Mouse (Mus musculus) midbrain, postnatal 0 days (tissue): ENCODE results near the gene Zfp940. TPM values are rescaled to one million over a fixed set of nuclear protein-coding genes. Genes with fewer than 3 reads are reported as not detected.

Experiments
- ATAC-seq: fragments of 200-750 bp; cut with Nextera tagmentation; 2 replicates; pipeline ENCODE4 v1.8.0; 2017; ENCODE audit warnings: moderate number of reproducible peaks, mild to moderate bottlenecking, moderate TSS enrichment, moderate library complexity; ENCODE audit not compliant: low FRiP score
- DNase-seq: peaks from one replicate; pipeline ENCODE4 v3.0.0-alpha.2; 2015; ENCODE audit warnings: low spot score
- H3K27ac ChIP-seq: fragments of 300-500 bp; sonication (generic); 2 replicates; pipeline ENCODE4 v1.5.1; 2014; ENCODE audit warnings: low read depth, mild to moderate bottlenecking, low read length, mixed read lengths
- H3K27me3 ChIP-seq: fragments of 300-500 bp; sonication (generic); 2 replicates; pipeline ENCODE4 v1.6.1; 2014; ENCODE audit warnings: low read length, control low read depth, mixed read lengths; ENCODE audit not compliant: insufficient read depth
- H3K36me3 ChIP-seq: fragments of 300-500 bp; sonication (generic); 2 replicates; pipeline ENCODE4 v1.6.1; 2014; ENCODE audit warnings: low read length, control low read depth, mixed read lengths; ENCODE audit not compliant: insufficient read depth
- H3K4me1 ChIP-seq: fragments of 300-500 bp; sonication (generic); 2 replicates; pipeline ENCODE4 v1.6.1; 2014; ENCODE audit warnings: mild to moderate bottlenecking, control low read depth, antibody characterized with exemption, low read length, mixed read lengths; ENCODE audit not compliant: insufficient read depth
- H3K4me2 ChIP-seq: fragments of 300-500 bp; sonication (generic); 2 replicates; pipeline ENCODE4 v1.6.1; 2014; ENCODE audit warnings: low read depth, mild to moderate bottlenecking, low read length, mixed read lengths; ENCODE audit not compliant: poor library complexity, severe bottlenecking
- H3K4me3 ChIP-seq: fragments of 300-500 bp; sonication (generic); 2 replicates; pipeline ENCODE4 v1.5.1; 2014; ENCODE audit warnings: low read depth, mild to moderate bottlenecking, low read length, moderate library complexity
- H3K9ac ChIP-seq: fragments of 300-500 bp; sonication (generic); replicated peaks from 2 replicates; pipeline ENCODE4 v1.6.1; 2014; ENCODE audit warnings: mild to moderate bottlenecking, low read length, moderate library complexity, mixed read lengths; ENCODE audit not compliant: poor library complexity, severe bottlenecking
- H3K9me3 ChIP-seq: fragments of 300-500 bp; sonication (generic); 2 replicates; pipeline ENCODE4 v1.6.1; 2016; ENCODE audit warnings: low read length, control low read depth
- CTCF ChIP-seq: IDR thresholded peaks from 2 replicates; pipeline ENCODE4 v1.5.1; 2016; ENCODE audit warnings: antibody characterized with exemption, mild to moderate bottlenecking
- WGBS: fragments of 180-500 bp; shearing (Covaris S2); extraction: QIAGEN DNeasy Blood & Tissue Kit; methylation state at CpG from one replicate; pipeline ENCODE4 v1.1.7; 2014; 5-methylcytosine and 5-hydroxymethylcytosine counted together
- polyA plus RNA-seq: library from polyadenylated mRNA; unstranded; fragments of >200 nt; fragmentation: Nextera tagmentation; extraction: Ambion mirVana; gene quantifications from 2 replicates; pipeline ENCODE4 v1.2.1, GENCODE M21; 2015
- total RNA-seq: library from RNA; depleted of rRNA; stranded (reverse); fragments of >200 nt; gene quantifications from 2 replicates; pipeline ENCODE4 v1.2.3, GENCODE M21; 2014

The Zfp940 gene
- total and polyA plus RNA-seq, 2 experiments from 2014 or later: 11.7 to 13.1 TPM

DNA sequence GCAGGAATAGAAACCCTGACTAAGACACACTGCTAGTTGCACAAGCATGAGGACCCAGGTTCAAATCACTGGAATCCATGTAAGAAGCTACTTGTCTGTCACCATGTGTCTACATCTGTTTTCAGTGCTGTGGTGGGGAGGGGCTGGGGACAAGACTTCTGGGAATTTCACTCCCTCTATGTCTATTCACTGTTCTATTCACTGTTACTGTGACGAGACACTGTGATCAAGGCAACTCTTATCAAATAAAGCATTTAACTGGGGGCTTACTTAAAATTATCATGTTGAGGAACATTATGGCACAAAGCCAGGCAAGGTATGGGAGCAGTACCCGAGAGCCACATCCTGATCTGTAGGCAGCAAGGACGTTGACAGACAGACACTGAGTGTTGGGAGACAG, 14.2 kb downstream of the Zfp940 start:
- Histone ChIP-seq H3K4me2 (no peak overlapping the region), H3K27ac (no peak overlapping the region), H3K4me1 (no peaks in the 10 kb centered on the region), H3K9ac (no peak overlapping the region), H3K4me3 (no peak overlapping the region), H3K36me3 (peaks cover 18% of the 10 kb centered on the region), H3K9me3 (no peaks in the 10 kb centered on the region), H3K27me3 (no peaks in the 10 kb centered on the region)
- no peak for TF ChIP-seq CTCF
- DNase-seq (no peak), ATAC-seq (no peak)
- 89% methylated on average over 3 of the region's 3 CpGs for WGBS

- H3K27me3 ChIP-seq: no peaks in the 10 kb centered on the region
- no peak for ATAC-seq
- no peak overlapping the region for H3K4me3 ChIP-seq
Measured at GRCm38 (mm10) chr7:29836816-29837215, 16.7 kb downstream of the Zfp940 start.

GRCm38 (mm10) chr7:29829804-29830203, 23.7 kb downstream of the Zfp940 start:
- Histone ChIP-seq H3K27ac (no peak overlapping the region), H3K4me3 (no peak overlapping the region), H3K4me2 (no peak overlapping the region), H3K27me3 (no peaks in the 10 kb centered on the region), H3K9ac (no peak overlapping the region), H3K4me1 (no peaks in the 10 kb centered on the region), H3K36me3 (peaks cover 60% of the 10 kb centered on the region), H3K9me3 (no peaks in the 10 kb centered on the region; the same call in 1 of the 2 replicates)
- WGBS: 74% methylated on average over 12 of the region's 12 CpGs
- DNase-seq (no peak), ATAC-seq (no peak)
- TF ChIP-seq CTCF: no peak

More at GRCm38 (mm10) chr7:29836816-29837215, 16.7 kb downstream of the Zfp940 start:
- Histone ChIP-seq H3K27ac (no peak overlapping the region), H3K4me2 (no peak overlapping the region), H3K9ac (no peak overlapping the region), H3K4me1 (no peaks in the 10 kb centered on the region), H3K9me3 (no peaks in the 10 kb centered on the region), H3K36me3 (peaks cover 17% of the 10 kb centered on the region)
- WGBS: 95% methylated on average over 1 of the region's 1 CpGs
- no peak for TF ChIP-seq CTCF
- DNase-seq: no peak

DNA sequence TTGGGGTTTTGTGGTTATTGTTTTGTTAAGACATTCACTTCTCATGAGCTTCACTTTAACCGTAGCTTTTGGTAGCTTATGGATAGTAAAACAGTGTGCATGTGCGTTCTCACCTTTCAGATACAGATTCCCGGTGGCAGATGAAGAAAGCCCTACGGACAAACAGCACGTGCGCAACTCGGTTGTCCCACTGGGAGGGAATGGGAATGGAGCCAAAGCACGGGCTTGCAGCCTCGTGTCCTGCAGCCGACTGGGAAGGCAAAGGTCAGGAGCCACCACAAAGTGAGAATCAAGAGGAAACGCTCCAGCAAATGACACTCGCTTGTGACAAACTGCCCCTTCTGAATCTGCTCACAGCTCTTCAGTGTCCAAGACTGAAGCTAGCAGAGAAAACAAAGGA, 25.5 kb downstream of the Zfp940 start:
- DNase-seq: no peak
- TF ChIP-seq CTCF: no peak
- H3K36me3 ChIP-seq: peaks cover 58% of the 10 kb centered on the region

GRCm38 (mm10) chr7:29818619-29819254, 34.7 kb downstream of the Zfp940 start:
- ATAC-seq (peak; percentile 71), DNase-seq (peak; percentile 95)
- Histone ChIP-seq H3K4me2 (peak overlapping the region; percentile 64), H3K27ac (peak overlapping the region; percentile 80), H3K4me1 (peaks cover 23% of the 10 kb centered on the region), H3K4me3 (peak overlapping the region; percentile 53), H3K9me3 (no peaks in the 10 kb centered on the region), H3K9ac (peak overlapping the region; percentile 57), H3K36me3 (peaks cover 2% of the 10 kb centered on the region; the same call in 1 of the 2 replicates), H3K27me3 (no peaks in the 10 kb centered on the region)
- 1% methylated on average over 12 of the region's 12 CpGs for WGBS
- no peak for TF ChIP-seq CTCF

More for the DNA sequence above, 25.5 kb downstream of the Zfp940 start:
- no peak for ATAC-seq
- Histone ChIP-seq H3K4me3 (no peak overlapping the region), H3K27me3 (no peaks in the 10 kb centered on the region), H3K4me1 (no peaks in the 10 kb centered on the region), H3K9me3 (no peaks in the 10 kb centered on the region; the same call in 1 of the 2 replicates), H3K9ac (no peak overlapping the region), H3K4me2 (no peak overlapping the region), H3K27ac (no peak overlapping the region)
- WGBS: 92% methylated on average over 12 of the region's 12 CpGs

- peaks cover 23% of the 10 kb centered on the region for H3K4me1 ChIP-seq
- no peaks in the 10 kb centered on the region for H3K36me3 ChIP-seq
- no peaks in the 10 kb centered on the region for H3K27me3 ChIP-seq
- H3K4me2 ChIP-seq: peak within 1 kb of the TSS; percentile 59
- no peaks in the 10 kb centered on the region for H3K9me3 ChIP-seq
- peak within 1 kb of the TSS; percentile 79 for H3K27ac ChIP-seq
- H3K9ac ChIP-seq: peak within 1 kb of the TSS; percentile 65
- peak within 1 kb of the TSS; percentile 46 for H3K4me3 ChIP-seq
- under 1% methylated on average over 26 of the region's 26 CpGs for whole genome bisulfite sequencing
- peak; percentile 94 for ATAC-seq
- TF ChIP-seq CTCF: no peak; the same call in 1 of the 2 replicates
- DNase-seq: peak; percentile 98
Measured at GRCm38 (mm10) chr7:29815910-29816429, 37.5 kb downstream of the Zfp940 start, which contains the start of gene Zfp790. Gene Zfp790, plus strand, starts transcription at chr7:29816114.
